Mouse (Mus musculus) midbrain, embryonic 12.5 days (tissue): ENCODE measurements around the gene Kpna3. TPM values are rescaled to one million over a fixed set of nuclear protein-coding genes. Genes with fewer than 3 reads are reported as not detected.
"Not testable (repeated sequence)": the region's sequence is repeated elsewhere in the genome, so short reads cannot be mapped to it uniquely, and the experiment has no call there.

Experiments used
- ATAC-seq: fragments of 200-750 bp; cut with Nextera tagmentation; 2 replicates; pipeline ENCODE4 v1.8.0; 2017; ENCODE audit warnings: low read depth, moderate TSS enrichment, moderate library complexity; ENCODE audit not compliant: low FRiP score
- H3K27ac ChIP-seq: fragments of 300-500 bp; sonication (generic); replicated peaks from 2 replicates; pipeline ENCODE4 v1.5.1; 2016; ENCODE audit warnings: mild to moderate bottlenecking
- H3K27me3 ChIP-seq: fragments of 300-500 bp; sonication (generic); 2 replicates; pipeline ENCODE4 v1.6.1; 2016; ENCODE audit warnings: mild to moderate bottlenecking
- H3K36me3 ChIP-seq: fragments of 300-500 bp; sonication (generic); 2 replicates; pipeline ENCODE4 v1.6.1; 2016
- H3K4me1 ChIP-seq: fragments of 300-500 bp; sonication (generic); 2 replicates; pipeline ENCODE4 v1.6.1; 2016
- H3K4me2 ChIP-seq: fragments of 300-500 bp; sonication (generic); replicated peaks from 2 replicates; pipeline ENCODE4 v1.6.1; 2016; ENCODE audit warnings: mild to moderate bottlenecking, moderate library complexity
- H3K4me3 ChIP-seq: fragments of 300-500 bp; sonication (generic); 2 replicates; pipeline ENCODE4 v1.5.1; 2016; ENCODE audit warnings: mild to moderate bottlenecking
- H3K9ac ChIP-seq: fragments of 300-500 bp; sonication (generic); replicated peaks from 2 replicates; pipeline ENCODE4 v1.6.1; 2016; ENCODE audit warnings: mild to moderate bottlenecking, moderate library complexity
- H3K9me3 ChIP-seq: fragments of 300-500 bp; sonication (generic); 2 replicates; pipeline ENCODE4 v1.6.1; 2016; ENCODE audit warnings: mild to moderate bottlenecking
- WGBS: fragments of 180-500 bp; shearing (Covaris S2); methylation state at CpG from one replicate; pipeline ENCODE4 v1.1.7; 2016; 5-methylcytosine and 5-hydroxymethylcytosine counted together
- polyA plus RNA-seq: library from polyadenylated mRNA; unstranded; fragments of >200 nt; fragmentation: Nextera tagmentation; extraction: Ambion mirVana; gene quantifications from 2 replicates; pipeline ENCODE4 v1.2.1, GENCODE M21; 2016

Gene Kpna3
- polyA plus RNA-seq, 1 experiment from 2014 or later, result 86.3 TPM

DNA sequence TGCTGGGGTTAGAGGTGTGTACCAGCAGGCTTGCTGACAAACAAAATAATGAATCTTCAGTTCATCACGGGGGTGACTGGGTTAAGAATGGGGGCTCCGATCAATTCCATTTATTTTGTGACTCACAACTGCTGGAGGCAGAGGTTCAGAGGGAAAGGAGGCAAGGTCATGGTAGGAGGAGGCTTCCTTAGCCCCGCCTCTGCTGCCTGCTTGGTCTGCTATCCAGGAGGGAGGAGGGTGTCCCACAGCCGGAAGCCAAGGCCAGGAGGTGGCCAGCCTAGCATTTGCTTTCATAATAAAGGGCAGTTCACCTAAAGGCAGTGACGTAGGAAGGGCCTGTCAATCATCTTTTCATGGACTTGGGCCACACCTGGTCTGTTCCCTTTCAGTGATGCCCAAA, 95.1 kb downstream of the Kpna3 start:
- Histone ChIP-seq H3K36me3 (no peaks in the 10 kb centered on the region), H3K9me3 (no peaks in the 10 kb centered on the region), H3K27me3 (no peaks in the 10 kb centered on the region), H3K9ac (no peak overlapping the region), H3K4me3 (no peak overlapping the region), H3K4me1 (no peaks in the 10 kb centered on the region), H3K27ac (no peak overlapping the region), H3K4me2 (no peak overlapping the region)
- WGBS, result 74% methylated on average over 5 of the region's 5 CpGs
- no peak for ATAC-seq

- no peak for ATAC-seq
- Histone ChIP-seq H3K4me2 (no peak overlapping the region), H3K36me3 (no peaks in the 10 kb centered on the region), H3K9me3 (no peaks in the 10 kb centered on the region), H3K27me3 (no peaks in the 10 kb centered on the region), H3K4me1 (no peaks in the 10 kb centered on the region), H3K27ac (no peak overlapping the region), H3K9ac (no peak overlapping the region), H3K4me3 (no peak overlapping the region)
- 82% methylated on average over 4 of the region's 4 CpGs for WGBS
Measured at GRCm38 (mm10) chr14:61339381-61339780, 100.3 kb downstream of the Kpna3 start.

GRCm38 (mm10) chr14:61330996-61331561, 108.6 kb downstream of the Kpna3 start:
- H3K4me1 ChIP-seq, result peaks cover 21% of the 10 kb centered on the region
- H3K27me3 ChIP-seq, result peaks cover 5% of the 10 kb centered on the region; the same call in 1 of the 2 replicates
- 27% methylated on average over 13 of the region's 13 CpGs for WGBS
- peak; percentile 65 for ATAC-seq
- H3K9me3 ChIP-seq, result no peaks in the 10 kb centered on the region
- no peak overlapping the region for H3K4me3 ChIP-seq
- no peaks in the 10 kb centered on the region for H3K36me3 ChIP-seq
- no peak overlapping the region for H3K9ac ChIP-seq
- H3K27ac ChIP-seq, result peak overlapping the region; percentile 31
- no peak overlapping the region for H3K4me2 ChIP-seq

GRCm38 (mm10) chr14:61330591-61330990, 109.1 kb downstream of the Kpna3 start:
- Histone ChIP-seq H3K4me2 (no peak overlapping the region), H3K27ac (peak overlapping the region; percentile 31; the same call in 1 of the 2 replicates), H3K4me1 (peaks cover 21% of the 10 kb centered on the region), H3K27me3 (peaks cover 5% of the 10 kb centered on the region; the same call in 1 of the 2 replicates), H3K9me3 (no peaks in the 10 kb centered on the region), H3K4me3 (no peak overlapping the region), H3K9ac (no peak overlapping the region), H3K36me3 (no peaks in the 10 kb centered on the region)
- no peak for ATAC-seq
- WGBS, result 72% methylated on average over 11 of the region's 11 CpGs

- peak; percentile 75 for ATAC-seq
Measured at GRCm38 (mm10) chr14:61327618-61328450, 111.8 kb downstream of the Kpna3 start.

GRCm38 (mm10) chr14:61327007-61327406, 112.7 kb downstream of the Kpna3 start:
- not testable (repeated sequence) for H3K4me2 ChIP-seq, H3K36me3 ChIP-seq, H3K9ac ChIP-seq, H3K4me3 ChIP-seq, H3K9me3 ChIP-seq, H3K27me3 ChIP-seq, ATAC-seq, H3K27ac ChIP-seq
- WGBS, result 18% methylated on average over 6 of the region's 6 CpGs
- peaks cover 21% of the 10 kb centered on the region for H3K4me1 ChIP-seq

More at GRCm38 (mm10) chr14:61327618-61328450, 111.8 kb downstream of the Kpna3 start:
- H3K9me3 ChIP-seq, result 0 out of 2 replicates have a peak, but pooled peaks cover 4% of the 10 kb centered on the region
- 36% methylated on average over 19 of the region's 19 CpGs for WGBS
- H3K4me2 ChIP-seq, result peak overlapping the region; percentile 46
- no peaks in the 10 kb centered on the region for H3K36me3 ChIP-seq
- peak overlapping the region; percentile 27 for H3K4me3 ChIP-seq
- peak overlapping the region; percentile 39 for H3K9ac ChIP-seq
- peaks cover 21% of the 10 kb centered on the region for H3K4me1 ChIP-seq
- H3K27me3 ChIP-seq, result peaks cover 5% of the 10 kb centered on the region; the same call in 1 of the 2 replicates
- H3K27ac ChIP-seq, result peak overlapping the region; percentile 60

DNA sequence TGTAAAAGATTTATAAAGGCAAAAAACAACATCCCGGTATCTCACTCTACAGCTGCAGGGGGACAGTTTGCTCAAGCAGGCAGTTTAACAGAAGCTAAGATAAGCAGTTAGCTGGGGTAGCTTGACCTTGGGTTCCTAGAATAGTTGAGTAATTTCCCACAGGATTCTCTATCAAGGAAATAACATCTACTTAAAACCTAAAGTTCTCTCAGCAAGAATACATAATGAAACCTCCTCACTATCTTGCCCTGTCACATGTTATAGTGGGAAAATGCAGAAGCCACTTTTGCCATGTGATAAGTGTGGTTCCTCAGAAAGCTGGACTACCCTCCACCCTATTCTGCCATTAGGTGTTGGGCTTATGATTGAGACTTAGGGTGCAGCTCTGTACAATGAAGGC, 116.9 kb downstream of the Kpna3 start:
- 0 out of 2 replicates have a peak, but pooled peaks cover 5% of the 10 kb centered on the region for H3K9me3 ChIP-seq
- 100% methylated on average over 1 of the region's 1 CpGs for WGBS

GRCm38 (mm10) chr14:61321200-61321599, 118.5 kb downstream of the Kpna3 start:
- Histone ChIP-seq H3K27ac (no peak overlapping the region), H3K4me1 (no peaks in the 10 kb centered on the region), H3K9ac (no peak overlapping the region), H3K4me2 (no peak overlapping the region), H3K9me3 (0 out of 2 replicates have a peak, but pooled peaks cover 5% of the 10 kb centered on the region), H3K36me3 (no peaks in the 10 kb centered on the region), H3K27me3 (no peaks in the 10 kb centered on the region), H3K4me3 (no peak overlapping the region)
- ATAC-seq, result no peak
- WGBS, result 89% methylated on average over 4 of the region's 4 CpGs

More for the DNA sequence above, 116.9 kb downstream of the Kpna3 start:
- Histone ChIP-seq H3K36me3 (no peaks in the 10 kb centered on the region), H3K4me1 (peaks cover 4% of the 10 kb centered on the region; the same call in 1 of the 2 replicates), H3K9ac (no peak overlapping the region), H3K27ac (no peak overlapping the region), H3K27me3 (no peaks in the 10 kb centered on the region), H3K4me3 (no peak overlapping the region), H3K4me2 (no peak overlapping the region)
- no peak for ATAC-seq

- Histone ChIP-seq H3K27me3 (no peaks in the 10 kb centered on the region), H3K27ac (no peak overlapping the region), H3K9ac (no peak overlapping the region), H3K36me3 (no peaks in the 10 kb centered on the region), H3K9me3 (0 out of 2 replicates have a peak, but pooled peaks cover 5% of the 10 kb centered on the region), H3K4me1 (no peaks in the 10 kb centered on the region), H3K4me2 (no peak overlapping the region), H3K4me3 (no peak overlapping the region)
- no peak for ATAC-seq
- 93% methylated on average over 1 of the region's 1 CpGs for WGBS
Measured at GRCm38 (mm10) chr14:61320765-61321164, 118.9 kb downstream of the Kpna3 start.

DNA sequence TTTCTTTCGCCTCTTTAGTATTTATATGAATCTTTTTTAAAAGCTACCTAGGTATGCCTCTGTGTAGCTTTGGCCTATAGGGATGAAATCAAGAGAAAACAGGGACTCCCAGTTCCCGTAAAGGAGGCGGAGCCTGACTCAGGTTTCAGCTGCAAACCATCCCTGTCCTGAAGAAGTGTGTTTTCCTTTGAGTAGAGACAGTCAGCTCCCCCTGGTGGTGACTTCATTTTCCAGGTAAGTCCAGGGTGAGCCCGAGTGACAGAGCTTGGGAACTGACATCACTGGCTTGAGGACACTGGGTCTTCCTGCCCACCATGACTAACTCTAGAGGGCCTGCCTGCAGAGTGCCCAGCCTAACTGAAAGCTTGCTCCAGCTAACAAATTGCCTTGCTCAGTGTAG, 122.8 kb downstream of the Kpna3 start:
- H3K4me2 ChIP-seq, result no peak overlapping the region
- no peaks in the 10 kb centered on the region for H3K36me3 ChIP-seq
- no peak overlapping the region for H3K9ac ChIP-seq
- H3K4me3 ChIP-seq, result no peak overlapping the region
- H3K9me3 ChIP-seq, result no peaks in the 10 kb centered on the region
- no peak for ATAC-seq
- no peaks in the 10 kb centered on the region for H3K27me3 ChIP-seq
- no peak overlapping the region for H3K27ac ChIP-seq
- no peaks in the 10 kb centered on the region for H3K4me1 ChIP-seq
- WGBS, result 32% methylated on average over 4 of the region's 4 CpGs
